Mouse (Mus musculus): ENCODE measurements around the gene Cstl1.
"Not testable (repeated sequence)": the region's sequence is repeated elsewhere in the genome, so short reads cannot be mapped to it uniquely, and the experiment has no call there.

The Cstl1 gene

DNA sequence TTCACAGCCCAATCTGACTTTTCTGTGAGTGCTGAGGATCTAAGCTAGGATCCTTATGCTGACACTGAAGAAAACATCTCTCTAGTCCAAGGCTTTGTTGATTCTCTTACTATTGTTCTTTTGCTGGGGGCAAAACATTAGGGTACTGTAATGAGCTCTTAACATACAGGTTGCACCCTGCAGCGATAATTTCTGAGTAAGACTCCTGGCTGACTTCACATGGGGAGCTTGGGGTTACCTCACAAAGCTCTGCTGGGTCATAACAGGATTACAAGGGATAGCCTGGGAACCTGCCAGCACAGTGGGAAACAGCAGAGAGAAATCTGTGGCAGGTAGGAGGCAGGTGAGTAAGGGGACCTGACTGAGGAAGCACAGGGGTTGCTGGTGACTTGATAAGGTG is at the start of gene Cstl1:
TSS of gene Cstl1 (plus strand) at position 301 of the 400 bp plus-strand sequence.
- DNase-seq: no peak

DNA sequence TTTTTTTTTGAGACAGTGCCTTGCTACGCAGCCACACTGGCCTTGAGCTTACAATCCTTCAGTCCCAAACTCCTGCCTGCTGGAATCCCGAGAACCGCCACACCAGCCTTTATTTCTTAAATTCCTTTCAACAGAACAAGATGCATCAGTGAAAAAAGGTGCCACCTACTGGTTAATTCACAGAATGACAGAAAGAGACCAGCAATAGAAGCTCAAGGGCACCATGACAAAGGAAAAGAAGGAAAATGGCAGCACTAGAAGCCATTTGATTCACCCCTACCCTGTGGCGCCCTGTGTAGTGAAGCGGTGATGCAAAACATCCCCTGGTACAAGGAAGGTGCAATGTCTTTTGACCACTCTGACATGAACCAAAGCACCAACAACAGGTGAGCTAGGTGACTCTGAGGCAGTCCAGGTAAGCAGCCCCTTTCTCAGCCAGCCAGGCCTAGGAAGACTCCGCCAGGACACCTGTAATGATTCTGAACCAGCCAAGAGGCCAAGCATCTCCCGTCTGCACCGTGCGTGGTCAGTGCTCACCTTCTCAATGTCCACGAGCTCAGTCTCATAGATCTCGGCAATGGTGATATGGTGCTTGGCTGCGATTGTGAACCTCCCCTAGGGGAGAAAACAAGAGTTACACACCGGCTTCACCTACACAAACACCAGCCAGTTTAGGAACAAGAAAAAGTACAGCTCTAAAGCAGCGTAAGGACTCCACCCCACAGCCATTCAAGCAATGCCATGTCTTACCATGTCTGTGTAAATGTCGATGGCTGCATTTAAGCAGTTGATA is 43.6 kb upstream of the Cstl1 start:
- no peak for DNase-seq

DNA sequence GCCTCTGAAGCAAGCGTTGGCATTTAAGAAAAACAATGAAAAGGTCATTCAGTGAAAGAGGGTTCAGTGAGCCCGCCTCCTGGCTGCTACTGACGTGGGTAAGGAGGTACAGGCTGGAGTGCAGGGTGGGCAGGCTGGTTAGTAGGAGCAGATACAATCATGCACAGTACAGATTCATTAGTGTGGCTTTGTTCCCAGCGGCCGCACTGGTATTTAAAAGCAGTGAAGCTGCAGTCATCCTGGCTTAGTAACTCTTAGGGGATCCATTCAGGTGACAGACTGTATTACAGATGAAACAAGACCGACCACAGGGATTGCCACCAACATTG is 43.0 kb upstream of the Cstl1 start:
- DNase-seq: no peak

DNA sequence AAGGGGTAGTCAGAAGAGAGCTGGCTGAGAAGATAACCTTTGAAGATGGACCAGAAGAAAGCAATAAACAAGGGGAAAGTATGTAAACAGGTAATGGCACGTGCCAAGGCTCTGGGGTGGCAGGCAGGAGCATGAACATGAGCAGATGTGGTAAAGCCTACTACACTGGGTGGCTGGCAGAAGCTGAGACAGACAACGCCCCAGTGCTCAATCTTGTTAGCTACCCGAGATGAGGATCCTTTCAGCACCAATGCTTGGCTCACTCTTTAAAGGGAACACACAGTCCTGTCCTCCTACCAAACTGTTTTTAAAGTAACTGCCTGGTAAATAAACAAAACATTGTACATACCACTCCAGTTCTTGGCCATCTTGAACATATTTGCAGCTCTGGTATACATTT is 37.8 kb upstream of the Cstl1 start:
- DNase-seq: no peak

DNA sequence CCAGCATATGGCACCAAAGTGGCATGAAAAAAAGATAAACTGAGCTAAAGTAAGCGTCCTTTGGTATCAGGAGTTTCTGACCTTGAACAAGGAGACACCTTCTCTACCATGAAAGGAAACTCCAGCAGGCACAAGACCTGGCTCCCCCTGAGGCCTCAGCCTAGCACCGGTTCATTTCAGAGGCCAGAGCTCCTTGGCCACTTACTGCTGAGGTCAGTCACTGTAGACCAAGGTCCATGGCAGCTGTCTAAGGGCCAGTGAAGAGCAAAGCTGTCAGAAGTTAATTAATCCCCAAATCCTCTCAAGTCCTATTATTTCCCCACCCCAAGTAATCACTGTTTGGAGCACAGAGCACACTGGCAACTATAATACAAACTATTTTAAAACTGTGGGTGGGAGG is 33.1 kb upstream of the Cstl1 start:
- no peak for DNase-seq

DNA sequence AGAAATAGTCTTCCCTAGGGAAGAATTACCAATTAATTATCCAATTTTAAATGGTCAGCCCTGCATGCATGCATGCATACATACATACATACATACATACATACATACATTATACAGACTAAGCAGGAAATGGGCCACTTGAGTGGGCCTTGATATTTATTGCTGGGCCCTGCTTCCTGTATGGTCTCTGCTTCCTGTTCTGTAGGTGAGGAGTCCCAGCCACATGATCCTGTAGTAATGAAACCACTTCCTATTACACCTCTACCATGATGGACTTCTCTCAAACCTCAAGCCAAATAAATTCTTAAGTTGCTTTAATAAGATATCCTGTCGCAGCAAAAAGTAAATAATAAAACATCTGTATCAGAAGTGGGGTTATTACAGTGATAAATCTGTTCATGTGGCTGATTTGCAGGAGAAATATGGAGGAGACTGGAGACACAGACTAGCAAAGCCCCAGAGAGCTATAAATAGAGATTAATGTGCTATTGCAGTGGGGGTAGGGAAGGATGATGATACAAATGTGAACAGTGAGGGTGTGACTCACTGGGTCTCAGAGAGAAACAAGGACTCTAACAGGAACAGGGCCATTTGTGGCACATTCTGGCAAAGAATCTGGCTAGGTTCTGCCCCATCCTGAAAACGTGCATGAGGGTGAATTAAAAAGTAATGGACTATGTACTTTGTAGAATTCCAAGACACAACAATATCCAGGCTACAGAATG is 30.7 kb upstream of the Cstl1 start:
- DNase-seq: no peak

DNA sequence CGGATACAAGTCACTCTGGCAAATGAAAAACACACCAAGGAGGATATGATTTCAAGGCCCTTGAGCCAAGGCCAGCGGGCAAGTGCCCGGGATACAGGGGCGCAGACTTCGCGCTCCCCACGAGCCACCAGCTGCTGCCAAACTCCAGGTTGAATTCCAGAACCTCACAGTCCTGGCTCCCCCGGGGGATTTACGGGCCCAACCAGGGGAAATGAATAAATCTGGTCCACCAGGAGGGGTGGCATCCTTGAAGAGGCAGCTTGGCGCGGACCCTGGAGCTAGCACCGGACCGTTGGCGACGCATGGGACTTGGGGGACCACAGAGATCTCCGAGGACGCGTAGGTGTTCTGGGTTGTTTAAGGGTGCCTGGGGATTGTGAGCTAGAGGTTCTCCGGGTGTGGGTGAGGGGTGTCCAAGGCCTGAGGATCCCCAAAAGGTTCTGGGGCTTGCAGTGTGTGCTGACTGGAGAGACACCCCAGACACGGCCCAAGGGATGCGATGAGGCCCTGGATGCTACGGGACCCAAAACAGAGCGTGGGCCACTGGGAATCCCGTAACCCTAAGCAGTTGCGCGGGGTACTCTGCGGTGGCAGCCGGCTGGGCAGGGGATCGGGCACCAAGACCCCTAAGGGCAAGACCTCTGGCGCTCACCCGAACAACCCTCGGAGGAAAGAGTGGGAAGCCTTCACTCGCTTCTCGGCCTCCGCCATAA is 18.4 kb upstream of the Cstl1 start:
- peak; percentile 19 to 37 for DNase-seq

DNA sequence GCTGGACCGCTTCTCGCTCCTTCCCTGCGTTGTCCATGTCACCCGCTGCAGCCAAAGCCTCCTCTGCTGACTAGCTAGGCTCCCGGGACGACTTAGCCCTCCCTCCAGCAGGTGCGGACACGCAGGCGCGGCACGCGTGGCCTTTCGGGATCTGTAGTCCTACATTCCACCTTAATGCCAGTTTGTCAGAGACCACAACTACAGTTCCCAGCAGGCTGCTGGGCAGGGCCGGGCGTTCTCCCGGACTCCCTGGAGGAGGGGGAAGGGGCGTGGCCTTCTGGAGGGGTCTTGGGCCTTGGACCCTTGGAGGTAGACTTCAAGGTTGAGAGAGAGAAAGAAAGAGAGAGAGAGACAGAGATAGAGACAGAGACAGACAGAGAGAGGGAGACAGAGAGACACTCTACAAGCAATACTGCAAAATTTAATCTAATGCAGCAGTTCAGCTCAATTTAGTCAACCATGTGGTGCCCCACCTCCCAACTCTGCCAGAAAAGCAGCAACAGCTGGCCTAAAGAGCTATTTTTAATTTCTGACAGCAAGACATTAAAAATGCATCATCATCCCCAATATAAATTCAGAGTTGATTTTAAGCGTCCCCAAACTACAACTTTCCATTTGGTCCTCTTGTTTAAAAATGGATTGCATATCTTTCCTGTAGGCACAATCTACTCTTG is 17.7 kb upstream of the Cstl1 start, which contains the start of gene Napb:
TSS of gene Napb (minus strand) at position 141 of the 674 bp plus-strand sequence.
- DNase-seq: peak; percentile 94 to 95

DNA sequence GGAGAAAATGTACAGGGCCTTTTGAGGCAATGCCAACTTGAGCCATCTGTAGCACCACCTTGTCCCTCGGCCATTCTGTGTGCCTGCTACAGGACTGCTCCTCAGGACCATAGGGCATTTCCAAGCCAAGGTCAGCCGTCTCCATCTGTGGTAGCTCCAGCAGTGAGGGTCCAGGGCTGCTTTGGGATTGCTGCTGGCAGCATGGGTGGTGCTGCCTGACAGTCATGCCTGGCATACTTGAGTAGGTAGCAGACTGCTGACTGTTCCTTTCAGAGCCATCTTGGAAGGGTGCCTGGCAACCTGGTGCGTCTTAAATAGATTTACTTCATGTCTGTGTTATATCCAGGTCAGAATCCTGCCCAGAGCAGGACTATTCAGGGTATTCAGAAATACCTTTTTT is 7.2 kb upstream of the Cstl1 start:
- DNase-seq: no peak

DNA sequence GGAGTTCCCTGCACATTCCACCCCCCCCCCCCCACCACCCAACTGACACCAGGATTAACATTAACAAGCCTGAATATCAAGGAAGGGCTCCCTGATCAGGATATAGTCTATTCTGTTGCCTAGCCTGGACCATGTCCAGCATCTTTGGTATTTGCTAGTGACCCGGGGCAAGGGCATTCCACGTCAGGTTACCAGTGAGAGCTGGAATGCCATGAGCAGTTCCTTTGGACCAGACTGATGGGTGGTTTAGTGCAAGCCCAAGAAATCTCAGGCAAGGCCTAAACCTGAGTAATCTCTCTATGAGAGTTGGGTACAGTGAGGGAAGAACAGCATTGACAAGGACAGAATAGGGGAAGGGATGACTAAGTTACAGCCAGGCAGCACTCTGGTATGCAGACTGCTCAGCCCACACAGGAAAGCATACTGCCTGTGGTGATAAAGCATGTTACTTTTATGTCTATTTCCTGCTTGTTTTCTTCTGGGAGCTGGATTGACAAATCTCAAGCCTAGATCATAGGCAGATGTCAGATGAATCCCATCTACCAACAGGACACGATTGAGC is 6.2 kb upstream of the Cstl1 start:
- no peak for DNase-seq

DNA sequence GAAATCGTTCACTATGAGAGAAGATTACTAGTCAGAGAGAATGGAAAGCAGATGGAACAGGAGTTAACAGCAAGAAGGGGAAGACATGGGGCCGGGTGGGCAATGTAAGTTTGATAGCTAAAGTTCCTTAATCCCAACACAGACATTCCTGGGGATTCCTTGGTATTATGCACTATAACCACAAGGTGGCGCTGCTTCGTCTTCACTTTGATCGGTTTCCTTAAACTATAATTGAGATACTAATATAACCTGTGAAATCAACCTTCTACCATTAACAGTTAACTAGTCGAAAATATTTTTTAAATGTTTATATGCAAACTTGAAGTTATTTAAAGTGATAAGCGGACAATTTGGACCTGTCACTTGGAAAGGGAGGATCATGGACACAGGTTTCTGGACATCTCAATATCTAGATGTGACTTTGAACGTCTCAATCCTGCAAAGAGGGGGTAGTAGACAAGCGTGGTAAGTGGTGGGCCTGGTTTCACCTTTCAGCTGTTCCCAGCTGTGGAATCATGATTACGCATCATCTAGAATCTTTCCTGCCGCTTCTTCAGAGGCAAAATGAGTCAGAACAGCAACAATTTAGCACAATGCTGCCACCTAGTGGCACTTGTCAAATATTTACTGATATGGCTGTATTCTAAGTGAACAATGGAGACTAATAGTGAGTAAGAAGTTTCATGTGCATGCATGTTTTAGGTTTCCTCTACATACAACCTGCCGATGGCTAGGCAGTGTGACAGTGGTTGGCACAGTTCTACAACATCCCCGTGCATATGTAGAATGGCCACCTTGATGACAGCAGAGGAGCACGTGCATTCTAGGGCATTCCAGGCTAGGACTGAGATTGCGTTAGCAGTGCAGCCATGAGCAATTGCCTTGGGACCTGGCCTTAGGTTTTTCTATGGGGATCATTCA is 2.0 kb downstream of the Cstl1 start:
- peak; percentile 68 to 79 for DNase-seq

DNA sequence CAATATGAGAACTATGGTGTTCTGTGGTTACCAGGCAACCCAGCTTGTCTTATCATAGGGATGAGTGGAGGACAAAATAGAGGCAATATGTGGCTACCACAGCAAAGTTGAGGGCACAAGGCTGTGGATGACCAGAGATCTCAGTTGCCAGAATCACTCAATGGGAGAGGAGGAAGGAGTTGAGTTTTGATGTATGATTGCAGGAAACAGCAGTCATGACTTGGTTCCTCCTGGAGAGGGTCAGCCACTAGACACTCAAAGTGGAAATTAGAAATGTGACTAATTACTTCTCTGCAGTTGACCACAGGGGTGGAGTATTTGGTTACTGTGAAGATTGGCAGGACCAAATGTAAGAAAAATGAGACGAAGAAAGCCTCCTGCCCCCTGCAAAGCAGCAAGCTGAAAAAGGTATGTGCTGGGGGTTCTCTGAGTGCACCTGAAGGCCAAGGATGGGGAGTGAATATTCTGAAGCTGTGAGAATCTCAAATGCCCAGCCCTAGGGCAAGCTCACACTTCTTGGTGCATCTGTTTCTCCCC is 4.2 kb downstream of the Cstl1 start:
- no peak for DNase-seq

DNA sequence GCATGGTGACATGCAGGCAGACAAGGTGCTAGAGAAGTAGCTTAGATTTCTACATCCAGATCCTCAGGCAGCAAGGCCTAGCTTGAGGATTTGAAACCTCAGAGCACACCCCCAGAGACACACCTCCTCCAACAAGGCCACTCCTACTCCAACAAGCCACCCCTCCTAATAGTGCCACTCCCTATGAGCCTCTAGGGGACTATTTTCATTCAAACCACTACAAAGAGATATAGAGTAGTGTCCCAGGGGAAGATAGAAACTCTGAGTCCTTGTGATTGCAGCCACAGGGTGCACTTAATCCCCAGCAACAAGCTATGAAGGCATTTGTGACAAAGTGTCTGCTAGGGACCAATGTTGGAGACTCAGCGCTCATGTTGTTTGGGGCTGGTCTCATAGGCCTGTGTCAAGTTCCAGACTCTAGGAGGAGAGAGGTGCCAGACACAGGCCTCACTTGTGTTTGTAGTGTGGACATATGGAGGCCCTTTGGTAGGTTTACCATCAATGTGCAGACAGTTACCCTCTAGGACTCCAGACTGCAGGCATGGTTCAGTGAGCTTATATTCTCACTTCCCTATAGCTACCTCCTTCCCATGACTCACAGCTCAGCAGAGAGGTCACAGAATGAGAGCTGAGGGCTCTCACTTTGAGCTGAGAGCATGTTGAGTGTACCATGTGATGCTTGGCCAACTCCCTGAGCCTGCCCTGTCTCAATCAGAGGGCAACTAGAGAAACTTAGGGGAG is 13.7 kb downstream of the Cstl1 start:
- no peak for DNase-seq

DNA sequence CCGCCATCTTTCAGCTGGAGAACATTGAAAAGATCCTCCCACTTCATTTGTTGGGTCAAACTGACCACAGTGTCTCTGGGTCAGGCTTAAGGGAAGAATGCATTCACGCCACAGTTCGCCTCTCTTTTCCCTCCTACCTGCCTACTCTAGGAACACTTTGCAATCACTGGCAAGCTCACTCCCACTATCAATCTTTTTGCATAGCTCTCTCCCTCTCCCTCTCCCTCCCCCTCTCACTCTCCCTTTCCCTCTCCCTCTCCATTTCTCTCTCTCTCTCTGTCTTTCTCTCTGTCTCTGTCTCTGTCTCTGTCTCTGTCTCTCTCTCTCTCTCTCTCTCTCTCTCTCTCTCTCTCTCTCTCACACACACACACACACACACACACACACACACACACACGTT is 21.2 kb downstream of the Cstl1 start, which contains the start of gene Cst11:
TSS of gene Cst11 (minus strand) at position 101 of the 400 bp plus-strand sequence.
- not testable (repeated sequence) for DNase-seq

DNA sequence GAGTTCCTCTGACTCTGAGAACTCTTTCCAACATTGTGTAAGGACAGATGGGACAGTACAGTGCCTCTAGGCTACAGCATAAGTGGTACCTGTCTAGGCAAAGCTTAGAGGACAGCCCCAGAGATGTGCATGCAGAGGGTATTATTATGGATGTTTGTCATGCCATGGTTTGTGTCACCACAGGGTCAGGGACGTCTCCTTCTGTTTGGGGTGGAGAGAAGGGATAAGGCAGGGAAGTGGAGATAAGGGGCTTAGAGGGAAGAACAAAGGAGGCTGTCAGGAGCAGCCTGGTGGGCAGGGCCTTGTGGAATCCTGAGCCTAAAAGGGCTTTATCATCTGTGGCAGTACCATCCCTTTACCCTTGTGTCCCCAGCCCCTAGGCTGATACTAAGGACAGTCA is 31.6 kb downstream of the Cstl1 start, which contains the start of gene 8030411F24Rik:
TSS of gene 8030411F24Rik (plus strand) at position 301 of the 400 bp plus-strand sequence.
- no peak for DNase-seq

DNA sequence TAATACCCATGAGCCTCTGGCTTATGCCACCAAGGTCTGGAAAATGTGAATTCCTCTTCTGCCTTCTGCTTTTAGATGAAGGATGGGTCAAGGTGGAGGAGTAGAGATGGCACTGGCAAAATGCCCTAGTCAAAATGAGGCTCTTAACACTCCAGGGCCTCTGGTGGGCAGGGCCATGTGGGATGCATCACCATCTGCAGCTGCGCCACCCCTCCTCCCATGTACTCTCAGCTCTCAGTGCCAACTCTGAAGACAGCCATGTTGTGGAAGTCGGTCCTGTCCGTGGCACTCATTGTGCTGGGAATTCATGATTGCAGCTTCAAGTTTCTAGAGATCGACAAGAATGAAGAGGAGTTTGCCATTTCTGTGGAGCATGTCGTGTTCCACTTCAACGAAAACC is 39.0 kb downstream of the Cstl1 start, which contains the start of gene Cst12:
TSS of gene Cst12 (plus strand) at position 220 of the 400 bp plus-strand sequence.
- DNase-seq: no peak

DNA sequence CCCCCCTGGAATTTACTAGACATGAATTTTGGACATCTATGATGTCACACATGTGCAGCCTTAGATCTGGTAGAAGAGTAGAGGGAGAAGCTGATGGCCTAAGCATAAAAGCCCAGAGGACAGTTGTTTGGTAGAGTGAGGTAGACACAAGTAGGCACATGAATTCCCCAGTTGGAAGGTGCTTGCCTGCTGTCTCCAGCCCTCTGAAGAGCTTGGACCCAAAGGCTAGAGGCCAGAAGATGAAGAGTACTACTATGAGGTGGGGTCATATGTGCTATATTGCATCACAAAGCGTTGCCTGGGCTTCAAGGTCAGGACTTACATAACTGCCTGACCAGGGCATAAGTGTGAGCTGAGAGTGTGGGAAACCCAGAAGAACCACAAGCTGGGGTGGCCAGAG is 48.3 kb downstream of the Cstl1 start, which contains the start of gene Cst8:
TSS of gene Cst8 (plus strand) at position 301 of the 400 bp plus-strand sequence.
- DNase-seq: no peak

DNA sequence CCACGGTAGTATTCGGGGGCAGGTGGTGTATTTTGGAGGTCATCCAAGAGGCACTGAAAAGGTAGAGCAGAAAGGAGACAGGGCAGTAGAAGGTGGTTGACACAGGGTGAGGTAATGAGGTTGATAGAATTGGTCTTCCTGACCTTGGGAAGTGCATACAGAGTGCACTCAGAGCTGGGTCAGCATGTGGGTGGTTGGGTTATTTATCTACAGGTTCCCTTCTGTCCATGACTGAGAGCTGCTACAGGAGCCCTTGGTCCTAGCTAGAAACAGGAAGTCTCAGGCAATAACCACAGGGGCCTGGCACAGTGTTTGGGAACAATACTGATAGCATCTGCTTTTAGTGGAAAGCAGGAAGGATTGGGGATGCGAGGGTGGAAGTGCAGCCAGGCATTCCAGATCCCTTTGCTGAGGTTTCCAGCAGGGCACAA is 51.3 kb downstream of the Cstl1 start:
- DNase-seq: peak in 1 of 2 experiments; percentile 5

Data from kidney, postnatal 4 days (tissue).